Mouse (Mus musculus): ENCODE measurements around the gene Abcb4.

- TF ChIP-seq REST (IDR thresholded peaks at IDR 0.05; ENCODE audit: insufficient read depth, insufficient read length) (no peak), POLR2A (IDR thresholded peaks at IDR 0.05; ENCODE audit: insufficient read length, low read depth) (no peak), E2F4 (IDR thresholded peaks at IDR 0.05; ENCODE audit: insufficient read depth) (no peak), MYOG (IDR thresholded peaks at IDR 0.05; ENCODE audit: control insufficient read depth in 1 of 3, insufficient read depth in 1 of 3, insufficient read length in 2 of 3, low read depth in 2 of 3) (no peak), SRF (IDR thresholded peaks at IDR 0.05; ENCODE audit: control insufficient read depth, insufficient read length, low read depth) (no peak), CEBPB (IDR thresholded peaks at IDR 0.05; ENCODE audit: insufficient read depth, poor library complexity, severe bottlenecking) (no peak), TCF12 (IDR thresholded peaks at IDR 0.05; ENCODE audit: insufficient read depth, poor library complexity, severe bottlenecking) (no peak)
Observed at GRCm38 (mm10) chr5:8916400-8916799, 22.9 kb downstream of the Abcb4 start.

Data from myocyte (in vitro differentiated cells).